Mouse (Mus musculus): ENCODE results near the gene Nck2.
A peak's percentile ranks its signal among the peaks of the same experiment; 100 is the strongest.

Nck2 gene

GRCm38 (mm10) chr1:43436554-43436953 is 7.8 kb upstream of the Nck2 start:
- no peak for DNase-seq

- no peak for DNase-seq
These were observed 5.1 kb upstream of the Nck2 start for GRCm38 (mm10) chr1:43439261-43439660.

- no peak for DNase-seq
These were observed 1.8 kb upstream of the Nck2 start for GRCm38 (mm10) chr1:43442568-43442967.

GRCm38 (mm10) chr1:43445170-43446088 is 1.1 kb downstream of the Nck2 start:
- DNase-seq: peak; percentile 92

DNA sequence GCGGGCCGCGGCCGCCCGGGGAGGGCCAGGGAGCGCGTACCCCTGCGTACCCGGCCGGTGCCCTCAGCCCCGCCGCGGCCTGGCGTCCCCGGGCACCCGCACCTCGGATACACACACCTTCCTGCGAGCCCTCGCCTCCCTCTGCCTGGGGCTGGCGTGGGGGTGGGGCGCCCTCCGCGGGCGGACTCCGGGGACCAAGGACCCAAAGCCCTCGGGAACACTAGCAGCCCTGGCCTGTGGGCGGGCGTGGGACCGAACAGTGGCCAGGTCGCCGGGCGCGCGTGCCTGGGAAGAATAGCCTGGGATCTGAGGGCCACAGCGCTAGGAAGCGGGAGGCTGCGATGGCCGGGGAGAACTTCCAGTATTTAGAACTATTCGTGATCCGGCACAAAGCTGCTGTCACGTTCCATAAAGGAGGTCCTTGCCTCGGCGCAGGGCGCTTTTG is 1.7 kb downstream of the Nck2 start:
- peak; percentile 79 for DNase-seq

DNA sequence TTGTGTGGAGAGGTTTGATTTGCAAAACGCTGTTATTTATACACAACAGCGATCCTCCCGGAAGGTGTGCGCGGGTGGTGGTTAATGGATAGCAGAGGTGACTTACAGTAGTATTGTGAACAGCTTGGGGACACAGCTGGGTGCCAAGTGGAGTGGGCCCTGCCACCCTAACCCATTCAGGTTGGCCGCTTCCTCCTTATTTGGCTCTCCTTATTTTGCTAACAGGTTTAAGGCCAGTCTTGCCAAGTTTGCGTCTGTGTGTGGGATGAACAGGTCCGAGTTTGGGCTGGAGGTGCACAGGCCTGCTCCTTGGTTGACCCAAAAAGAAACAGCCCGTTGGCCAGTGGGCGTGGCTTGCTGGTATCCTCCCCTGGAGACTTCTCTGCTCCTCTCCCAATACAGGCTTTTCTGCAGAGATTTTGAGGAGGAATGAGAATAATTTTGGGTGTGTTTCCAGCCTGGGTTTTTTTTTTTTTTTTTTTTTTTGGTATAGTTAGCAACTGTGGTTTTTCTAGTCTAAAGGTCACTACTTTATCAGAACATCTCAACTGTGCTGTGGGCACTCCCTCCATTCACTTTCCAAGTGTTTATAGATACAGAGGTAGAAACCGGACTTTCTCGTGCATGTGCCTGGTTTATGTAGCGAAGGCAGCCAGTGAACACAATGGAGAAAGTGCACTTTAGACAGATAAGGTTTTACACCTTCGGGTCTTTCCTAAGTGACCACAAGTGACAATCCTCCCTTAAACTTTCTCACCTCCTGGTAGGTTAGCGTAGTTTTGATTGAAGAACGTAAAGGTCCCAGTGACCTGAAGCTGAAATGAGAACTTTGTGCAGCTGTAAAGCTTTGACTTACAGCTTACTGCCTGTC is 2.6 kb downstream of the Nck2 start:
- peak; percentile 64 for DNase-seq

DNA sequence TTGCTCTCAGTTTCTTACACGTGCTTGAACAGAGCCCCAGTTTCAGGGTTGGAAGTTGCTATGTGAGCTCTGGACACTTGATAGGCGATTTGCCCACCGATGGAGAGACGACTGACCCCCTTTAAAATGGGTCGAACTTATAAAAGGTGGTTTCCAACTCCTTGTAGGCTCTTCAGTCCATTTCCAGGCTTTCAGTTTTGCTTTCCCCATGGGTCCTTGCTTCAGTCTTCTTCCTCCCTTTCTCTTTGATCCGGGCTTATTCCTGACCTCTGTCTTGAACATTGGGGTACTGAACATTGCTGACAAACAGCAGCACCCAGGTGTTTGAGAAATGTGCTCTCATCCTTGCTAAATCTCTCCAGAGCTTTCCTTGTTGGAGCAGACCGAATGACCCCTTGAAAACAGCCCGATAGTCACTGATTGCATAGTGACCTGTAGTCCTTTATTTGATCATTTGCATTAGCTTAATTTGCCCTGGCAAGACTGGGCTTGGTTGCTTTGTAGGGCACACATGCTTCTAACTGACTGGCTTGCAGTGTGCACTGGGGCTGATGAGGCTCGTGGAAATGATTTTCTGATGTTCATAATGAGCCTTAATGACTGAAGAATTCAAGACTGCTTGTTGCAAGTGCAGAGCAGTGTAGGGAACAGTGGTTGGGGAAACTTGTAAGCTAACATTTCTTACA is 3.4 kb downstream of the Nck2 start:
- DNase-seq: no peak

- DNase-seq: no peak
These were observed 6.4 kb downstream of the Nck2 start for GRCm38 (mm10) chr1:43450811-43451210.

DNA sequence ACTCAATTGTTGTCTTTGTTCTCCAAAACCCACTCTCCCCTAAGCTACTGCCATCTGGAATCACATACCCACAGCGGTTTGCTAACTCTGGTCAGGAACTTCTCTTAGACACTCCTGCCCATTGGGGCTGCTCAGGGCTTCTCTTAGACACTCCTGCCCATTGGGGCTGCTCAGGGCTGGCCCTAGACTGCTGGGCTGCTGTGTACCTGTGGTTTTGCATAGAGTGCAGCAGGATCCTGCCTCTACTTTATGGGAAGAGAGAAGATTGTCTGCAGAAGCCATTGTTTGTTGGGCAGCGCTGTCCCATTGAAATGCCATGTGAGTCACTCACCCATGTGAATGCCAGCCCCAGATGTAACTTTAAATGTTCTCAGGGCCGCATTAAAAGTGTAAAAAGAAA is 9.3 kb downstream of the Nck2 start:
- no peak for DNase-seq

DNA sequence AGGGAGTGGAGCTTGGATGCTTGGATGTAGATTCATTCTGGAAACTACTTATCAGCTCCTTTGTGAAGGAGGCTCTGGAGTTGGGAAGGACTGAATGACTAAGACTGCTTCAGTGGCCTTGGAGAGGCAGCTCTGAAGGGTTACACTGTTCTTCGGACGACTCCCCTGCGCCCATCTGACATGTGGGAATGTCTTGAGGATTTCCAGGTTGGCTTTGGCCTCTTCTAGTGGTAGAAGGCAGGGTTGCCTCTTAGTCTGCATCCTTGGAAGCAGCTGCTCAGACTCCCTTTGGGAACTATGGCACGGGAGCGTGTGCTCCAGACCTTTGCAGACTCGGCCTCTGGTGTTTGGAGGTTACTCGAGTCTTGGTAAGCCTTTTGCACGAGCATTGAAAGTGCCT is 10.4 kb downstream of the Nck2 start:
- DNase-seq: no peak

GRCm38 (mm10) chr1:43455196-43455595 is 10.8 kb downstream of the Nck2 start:
- DNase-seq: no peak

DNA sequence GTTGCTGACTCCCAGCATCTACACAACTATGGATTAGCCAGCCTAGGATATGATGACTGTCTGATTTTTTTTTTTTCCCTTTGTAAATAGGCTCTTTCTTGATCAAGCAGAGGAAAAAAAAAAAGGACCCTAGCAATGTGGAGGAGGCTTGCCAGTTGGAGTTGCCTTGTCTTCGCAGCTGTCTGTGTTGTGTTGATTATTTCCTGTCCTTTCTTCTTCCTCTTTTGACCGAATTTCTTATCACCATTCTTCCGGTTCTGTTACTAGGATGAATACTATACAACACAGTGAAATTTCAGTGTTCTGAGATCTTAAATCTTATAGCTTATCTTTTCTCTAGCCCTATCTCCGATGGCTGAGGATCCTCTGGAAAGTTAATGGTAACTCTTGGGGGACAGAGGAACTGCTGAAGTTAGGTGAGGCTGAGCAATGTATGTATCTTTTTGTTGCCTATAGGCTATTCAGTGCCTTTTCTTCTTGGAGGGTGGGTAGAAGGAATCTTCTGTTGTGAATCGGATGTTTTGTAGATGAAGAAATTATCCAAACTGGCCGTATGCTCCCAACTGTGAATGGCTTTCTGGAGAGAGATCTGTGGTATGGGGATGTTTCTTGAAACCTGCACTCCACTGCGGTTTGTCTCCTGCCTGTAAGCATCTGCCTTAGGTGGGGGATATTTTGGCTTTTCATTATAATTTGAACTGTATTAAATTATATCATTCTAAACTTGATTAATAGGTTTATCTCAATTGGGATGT is 12.8 kb downstream of the Nck2 start:
- no peak for DNase-seq

- no peak for DNase-seq
These were observed 16.1 kb downstream of the Nck2 start for GRCm38 (mm10) chr1:43460468-43460867.

GRCm38 (mm10) chr1:43462666-43463065 is 18.3 kb downstream of the Nck2 start:
- DNase-seq: no peak

DNA sequence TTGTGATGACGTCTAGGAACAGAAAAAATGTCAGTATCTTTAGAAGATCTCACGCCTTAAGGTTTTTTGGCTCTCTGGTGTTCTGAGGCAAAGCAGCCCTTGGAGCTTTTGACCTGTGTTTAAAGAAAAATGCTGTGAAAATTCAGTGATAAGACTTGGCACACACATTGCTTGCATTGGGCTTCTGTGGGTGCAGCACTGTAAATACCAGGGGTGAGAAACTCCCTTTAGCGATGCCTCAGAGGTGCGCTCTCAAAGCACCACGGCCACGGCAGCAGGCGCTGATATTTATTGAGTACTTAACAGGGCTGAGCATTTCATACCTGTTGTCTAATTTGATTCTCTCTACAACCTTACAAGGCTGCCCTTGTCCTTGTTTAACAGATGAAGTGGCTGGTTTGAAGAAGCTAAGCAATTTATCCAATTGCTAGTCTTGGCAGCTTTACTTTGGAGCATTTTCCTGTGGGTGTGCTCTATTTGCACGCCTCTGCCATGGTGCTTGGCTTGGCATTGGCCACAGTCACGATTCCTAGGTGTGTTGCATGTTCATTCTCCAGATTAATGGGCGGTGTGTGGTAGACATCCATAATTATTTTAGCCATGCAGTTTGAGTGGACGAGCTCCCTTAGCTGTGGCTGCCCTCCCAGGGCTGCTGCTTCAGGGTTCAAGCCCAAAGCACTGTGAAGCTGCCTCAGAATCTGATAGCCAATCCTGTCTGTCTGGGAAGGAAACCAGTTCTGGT is 19.7 kb downstream of the Nck2 start:
- no peak for DNase-seq

GRCm38 (mm10) chr1:43464976-43465375 is 20.6 kb downstream of the Nck2 start:
- no peak for DNase-seq

DNA sequence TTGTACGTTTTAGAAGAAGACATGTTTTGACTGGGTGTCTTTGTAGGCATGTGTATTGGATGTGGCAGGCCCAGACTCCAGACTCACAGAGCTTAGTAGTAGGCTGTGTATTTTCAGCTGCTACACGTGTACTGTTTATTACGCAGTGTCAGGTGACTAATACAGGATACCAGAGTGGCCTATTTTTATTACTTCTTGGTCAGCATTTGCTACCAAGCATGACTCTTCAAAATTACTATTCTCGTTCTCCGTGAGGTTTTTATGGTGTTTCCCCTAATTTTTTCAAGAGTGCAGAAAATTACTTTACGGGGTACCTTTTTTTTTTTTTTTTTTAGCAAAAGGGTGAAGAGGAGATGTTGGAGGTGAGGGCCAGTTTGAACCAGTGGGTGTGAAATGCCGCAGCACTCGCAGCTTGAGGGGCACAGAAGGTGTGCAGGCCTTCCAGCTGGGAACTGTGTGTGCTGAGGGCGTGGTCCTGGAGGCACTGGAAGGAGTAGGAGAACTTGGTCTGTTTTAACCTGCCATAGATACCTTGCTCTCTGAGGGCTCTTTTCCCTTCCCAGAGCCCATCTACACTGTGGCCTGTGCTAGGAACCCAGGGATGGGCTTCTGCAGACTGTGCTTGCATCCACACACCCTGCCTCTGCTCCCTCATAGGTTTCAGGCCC is 21.7 kb downstream of the Nck2 start:
- DNase-seq: no peak

DNA sequence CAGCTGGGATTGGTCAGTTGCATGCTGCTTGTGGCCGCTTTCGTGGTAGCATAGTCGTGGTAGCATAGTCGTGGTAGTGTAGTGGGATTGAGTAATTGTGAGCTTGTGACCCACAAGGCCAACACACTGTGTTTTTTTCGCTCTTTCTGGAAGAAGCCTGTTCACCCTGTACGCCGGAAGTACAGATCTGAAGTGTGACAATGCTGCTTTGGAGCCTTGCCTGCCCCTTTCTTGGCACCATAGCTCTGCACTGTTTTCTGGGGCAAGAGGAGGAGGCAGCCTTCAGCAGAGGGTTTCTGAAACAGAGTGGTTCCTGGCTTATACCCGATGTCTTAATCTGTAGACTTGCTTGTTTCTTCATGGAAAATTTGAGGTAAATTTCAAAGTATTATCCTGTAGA is 23.3 kb downstream of the Nck2 start:
- peak; percentile 68 for DNase-seq

DNA sequence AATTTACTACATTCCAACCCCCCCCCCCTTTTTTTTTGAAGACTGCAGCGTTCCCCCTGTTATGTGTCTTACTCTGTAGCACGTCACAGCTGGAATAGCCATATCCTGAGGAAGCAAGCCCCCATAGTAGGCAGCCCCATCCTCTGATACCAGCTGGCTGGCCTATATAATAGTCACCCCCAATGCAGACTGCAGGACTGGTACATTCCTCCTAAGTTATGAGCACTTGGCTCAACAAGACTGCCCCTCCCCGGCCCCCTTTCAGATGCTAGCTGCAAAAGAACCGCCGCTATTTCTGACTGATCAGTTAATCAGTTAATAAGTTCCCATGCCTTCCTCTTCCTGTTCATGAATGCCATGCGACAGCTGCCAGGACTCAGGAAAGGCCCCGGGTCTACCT is 23.8 kb downstream of the Nck2 start:
- DNase-seq: no peak

DNA sequence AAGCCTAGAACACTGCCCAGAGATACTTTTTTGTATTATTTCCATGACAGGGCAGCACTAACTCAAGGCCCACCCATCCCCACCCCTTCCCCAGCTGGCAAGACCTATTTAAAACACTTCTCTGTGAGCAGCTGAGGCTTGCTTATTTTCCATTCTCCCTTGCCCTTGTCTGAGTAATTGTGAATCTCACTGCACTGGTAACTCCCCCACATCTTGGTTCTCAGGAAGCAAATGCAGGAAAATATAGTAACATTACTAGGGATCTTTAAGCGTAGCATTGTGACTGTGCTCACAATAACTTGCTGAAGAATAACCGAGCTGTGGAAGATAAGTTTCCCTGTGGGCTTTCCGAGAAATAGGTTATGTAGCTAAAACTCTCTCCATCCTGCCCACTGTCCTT is 24.6 kb downstream of the Nck2 start:
- no peak for DNase-seq

Data from thymus, postnatal 25 days (tissue).